27 mouse cellular contexts compared by ENCODE assay signal in genomic region chr4:10936766-10937165, GRCm38 (mm10).
DNase-seq lines count a peak whose midpoint lies in the region; ATAC-seq and TF ChIP-seq lines count a peak whose summit lies in the region.
"Had no signal": no experiment of that assay in that cellular context is flagged by ENCODE, and none has a peak within 500 bp of the region (broad histone marks: within the 10 kb centered on the region; RNA-seq: fewer than 3 reads in every experiment).

No protein-coding gene starts in this region.

- no peaks in the 10 kb centered on the region for H3K4me1 ChIP-seq in forebrain, embryonic 11.5 days (replicated peaks; ENCODE audit: control insufficient read depth, insufficient read depth, low read length)
- no peaks in the 10 kb centered on the region for H3K4me1 ChIP-seq in forebrain, embryonic 16.5 days (replicated peaks; ENCODE audit: control insufficient read depth, insufficient read depth, low read length)
- H3K4me1 ChIP-seq in liver, embryonic 11.5 days (replicated peaks; ENCODE audit: control insufficient read depth, insufficient read depth, low read length) = no peaks in the 10 kb centered on the region
- H3K4me1 ChIP-seq in thymus, adult 2 months (replicated peaks; ENCODE audit: control insufficient read depth, insufficient read depth, low read length) = peaks cover 10% of the 10 kb centered on the region
- H3K4me1 ChIP-seq: embryonic facial prominence, embryonic 10.5 days; embryonic facial prominence, embryonic 13.5 days; forebrain, embryonic 13.5 days; hindbrain, embryonic 12.5 days; hindbrain, embryonic 15.5 days had no signal

- no peaks in the 10 kb centered on the region for H3K27me3 ChIP-seq in forebrain, embryonic 11.5 days (ENCODE audit: control insufficient read depth, insufficient read depth, low read length)
- H3K27me3 ChIP-seq in forebrain, embryonic 16.5 days (replicated peaks; ENCODE audit: control insufficient read depth, insufficient read depth, low read length) = no peaks in the 10 kb centered on the region
- H3K27me3 ChIP-seq in liver, embryonic 11.5 days (replicated peaks; ENCODE audit: control insufficient read depth, insufficient read depth, low read length) = no peaks in the 10 kb centered on the region
- H3K27me3 ChIP-seq in thymus, adult 2 months (ENCODE audit: control insufficient read depth, insufficient read depth, low read length) = no peaks in the 10 kb centered on the region
- H3K27me3 ChIP-seq: embryonic facial prominence, embryonic 13.5 days; forebrain, embryonic 13.5 days; heart, embryonic 13.5 days; hindbrain, embryonic 12.5 days; hindbrain, embryonic 15.5 days had no signal

- 92% methylated on average over 4 of the region's 4 CpGs for WGBS in forebrain, embryonic 11.5 days
- 91% methylated on average over 4 of the region's 4 CpGs for WGBS in forebrain, embryonic 16.5 days
- WGBS in liver, embryonic 11.5 days = 82% methylated on average over 4 of the region's 4 CpGs
- WGBS in thymus, adult 2 months = 95% methylated on average over 4 of the region's 4 CpGs

- no peak overlapping the region for H3K4me3 ChIP-seq in forebrain, embryonic 11.5 days (ENCODE audit: low read depth, low read length)
- no peak overlapping the region for H3K4me3 ChIP-seq in forebrain, embryonic 16.5 days (replicated peaks; ENCODE audit: low read length)
- no peak overlapping the region for H3K4me3 ChIP-seq in liver, embryonic 11.5 days (ENCODE audit: low read depth, low read length)
- H3K4me3 ChIP-seq in thymus, adult 2 months (ENCODE audit: control insufficient read depth, insufficient read depth, low read length) = no peak overlapping the region
- H3K4me3 ChIP-seq: embryonic facial prominence, embryonic 10.5 days; embryonic facial prominence, embryonic 13.5 days; erythroblast, embryonic 14.5 days; forebrain, embryonic 13.5 days; heart, embryonic 13.5 days; hindbrain, embryonic 12.5 days; hindbrain, embryonic 15.5 days had no signal

- H3K27ac ChIP-seq in forebrain, embryonic 11.5 days (ENCODE audit: low read depth, low read length) = no peak overlapping the region
- H3K27ac ChIP-seq in forebrain, embryonic 16.5 days (ENCODE audit: low read length) = no peak overlapping the region
- no peak overlapping the region for H3K27ac ChIP-seq in liver, embryonic 11.5 days (ENCODE audit: low read depth, low read length)
- no peak overlapping the region for H3K27ac ChIP-seq in thymus, adult 2 months (ENCODE audit: control insufficient read depth, insufficient read depth, low read length)
- H3K27ac ChIP-seq: embryonic facial prominence, embryonic 10.5 days; embryonic facial prominence, embryonic 13.5 days; forebrain, embryonic 13.5 days; heart, embryonic 13.5 days; hindbrain, embryonic 12.5 days; hindbrain, embryonic 15.5 days had no signal

- no peak for TF ChIP-seq CTCF in thymus, adult 2 months (IDR thresholded peaks at IDR 0.05; ENCODE audit: borderline replicate concordance, control insufficient read depth, extremely low read depth, insufficient read depth, low read length, poor library complexity)

- DNase-seq in forebrain, embryonic 11.5 days (ENCODE audit: low spot score) = peak; percentile 36
- peak; percentile 0 for DNase-seq in liver
- no peak for DNase-seq in liver, embryonic 11.5 days (ENCODE audit: low spot score)
- DNase-seq in thymus, postnatal 4 days = peak; percentile 3
- no peak for DNase-seq in thymus, adult 2 months
- DNase-seq in lung, postnatal 10 days = no peak
- DNase-seq in lung, adult 18-20 months = no peak
- DNase-seq: adrenal gland, adult 8-10 months; adrenal gland, postnatal 25 days; cerebellum, adult 11-12 months; cerebellum, adult 8-10 months; cerebellum, postnatal 10 days; cerebellum, postnatal 36 days; embryo, embryonic 11 days; forebrain, postnatal 0 days; gastrocnemius, postnatal 25 days; heart, adult 18-20 months; heart, postnatal 14 days had no signal

- no peak for TF ChIP-seq POLR2A in thymus, adult 2 months (IDR thresholded peaks at IDR 0.05; ENCODE audit: control insufficient read depth, extremely low read depth, insufficient read depth, low read length, poor library complexity)

- no peak overlapping the region for H3K4me2 ChIP-seq in forebrain, embryonic 11.5 days (ENCODE audit: low read depth, low read length, severe bottlenecking)
- no peak overlapping the region for H3K4me2 ChIP-seq in forebrain, embryonic 16.5 days (ENCODE audit: low read length)
- no peak overlapping the region for H3K4me2 ChIP-seq in liver, embryonic 11.5 days
- H3K4me2 ChIP-seq: embryonic facial prominence, embryonic 13.5 days; forebrain, embryonic 13.5 days; heart, embryonic 13.5 days; hindbrain, embryonic 12.5 days; hindbrain, embryonic 15.5 days had no signal

- H3K9me3 ChIP-seq in forebrain, embryonic 11.5 days (ENCODE audit: control insufficient read depth, low read length) = no peaks in the 10 kb centered on the region
- H3K9me3 ChIP-seq in forebrain, embryonic 16.5 days (ENCODE audit: control insufficient read depth, low read length) = no peaks in the 10 kb centered on the region
- H3K9me3 ChIP-seq in liver, embryonic 11.5 days (ENCODE audit: control insufficient read depth, low read length) = no peaks in the 10 kb centered on the region
- H3K9me3 ChIP-seq: embryonic facial prominence, embryonic 10.5 days; embryonic facial prominence, embryonic 13.5 days; heart, embryonic 13.5 days; hindbrain, embryonic 12.5 days; hindbrain, embryonic 15.5 days had no signal

- no peak for ATAC-seq in forebrain, embryonic 11.5 days (replicated peaks; ENCODE audit: low FRiP score)
- no peak for ATAC-seq in forebrain, embryonic 16.5 days
- no peak for ATAC-seq in liver, embryonic 11.5 days (replicated peaks; ENCODE audit: low FRiP score)
- ATAC-seq: activated CD4-positive, CD25-positive, alpha-beta regulatory T cell, adult 4 months; forebrain, postnatal 0 days had no signal

- no peak overlapping the region for H3K9ac ChIP-seq in forebrain, embryonic 11.5 days (ENCODE audit: low read length)
- H3K9ac ChIP-seq in forebrain, embryonic 16.5 days (replicated peaks; ENCODE audit: low read depth, low read length) = no peak overlapping the region
- no peak overlapping the region for H3K9ac ChIP-seq in liver, embryonic 11.5 days (ENCODE audit: low read depth, low read length)
- H3K9ac ChIP-seq: embryonic facial prominence, embryonic 13.5 days; forebrain, embryonic 13.5 days; forebrain, postnatal 0 days; heart, embryonic 13.5 days; hindbrain, embryonic 12.5 days; hindbrain, embryonic 15.5 days had no signal

- no peaks in the 10 kb centered on the region for H3K36me3 ChIP-seq in forebrain, embryonic 11.5 days (ENCODE audit: control insufficient read depth, insufficient read depth, low read length)
- no peaks in the 10 kb centered on the region for H3K36me3 ChIP-seq in forebrain, embryonic 16.5 days (ENCODE audit: control insufficient read depth, insufficient read depth)
- no peaks in the 10 kb centered on the region for H3K36me3 ChIP-seq in liver, embryonic 11.5 days (ENCODE audit: control insufficient read depth, insufficient read depth, low read length)
- H3K36me3 ChIP-seq in thymus, adult 2 months (ENCODE audit: control insufficient read depth, insufficient read depth, low read length) = no peaks in the 10 kb centered on the region
- H3K36me3 ChIP-seq: embryonic facial prominence, embryonic 10.5 days; embryonic facial prominence, embryonic 13.5 days; heart, embryonic 13.5 days; hindbrain, embryonic 12.5 days; hindbrain, embryonic 15.5 days had no signal

Comparison
In these comparisons a context has a peak if more than half of its experiments do, and no peak if none do; other contexts are left out.
1. DNase-seq: peak in forebrain, embryonic 11.5 days (single experiment), liver (single experiment) and thymus, postnatal 4 days (single experiment); none in liver, embryonic 11.5 days (single experiment), thymus, adult 2 months (single experiment), lung, postnatal 10 days (single experiment) and lung, adult 18-20 months (0 of 2).